Mouse (Mus musculus) liver, adult 2 months (tissue): Measurements from ENCODE around the gene Stag1. TPM values are rescaled to one million over a fixed set of nuclear protein-coding genes. Genes with fewer than 3 reads are reported as not detected.

Experiments
- DNase-seq: peaks from one replicate; pipeline ENCODE4 v3.0.0-alpha.2; 2011; ENCODE audit warnings: low read depth, low spot score; ENCODE audit errors: extremely low read depth
- H3K27ac ChIP-seq: fragments of 200-500 bp; replicated peaks from 2 replicates; pipeline ENCODE4 v1.5.1; 2012; ENCODE audit warnings: low read depth, mild to moderate bottlenecking, control low read depth, inconsistent platforms, low read length; ENCODE audit not compliant: insufficient read depth
- H3K27me3 ChIP-seq: fragments of 200-500 bp; 2 replicates; pipeline ENCODE4 v1.6.1; 2012; ENCODE audit warnings: mild to moderate bottlenecking, moderate library complexity, low read length, inconsistent platforms; ENCODE audit not compliant: control insufficient read depth, insufficient read depth
- H3K36me3 ChIP-seq: fragments of 200-500 bp; 2 replicates; pipeline ENCODE4 v1.6.1; 2012; ENCODE audit warnings: low read length, inconsistent platforms; ENCODE audit not compliant: control insufficient read depth, insufficient read depth
- H3K4me1 ChIP-seq: fragments of 200-500 bp; 2 replicates; pipeline ENCODE4 v1.6.1; 2011; ENCODE audit warnings: low read length; ENCODE audit not compliant: control insufficient read depth, insufficient read depth
- H3K4me3 ChIP-seq: fragments of 200-500 bp; 2 replicates; pipeline ENCODE4 v1.5.1; 2011; ENCODE audit warnings: low read depth, mild to moderate bottlenecking, control low read depth, low read length, moderate library complexity; ENCODE audit not compliant: insufficient read depth
- H3K79me2 ChIP-seq: fragments of 200-500 bp; 2 replicates; pipeline ENCODE4 v1.6.1; 2012; ENCODE audit warnings: inconsistent platforms, mild to moderate bottlenecking, low read length, moderate library complexity; ENCODE audit not compliant: control insufficient read depth, insufficient read depth
- H3K9ac ChIP-seq: fragments of 200-500 bp; 2 replicates; pipeline ENCODE4 v1.6.1; 2012; ENCODE audit warnings: low read depth, mild to moderate bottlenecking, control low read depth, inconsistent platforms, low read length
- CTCF ChIP-seq: fragments of 200-500 bp; IDR thresholded peaks from 2 replicates; pipeline ENCODE4 v1.5.1; 2011; ENCODE audit warnings: low read depth, low read length, control low read depth
- POLR2A ChIP-seq: fragments of 200-500 bp; IDR thresholded peaks from 2 replicates; pipeline ENCODE4 v1.6.1; 2011; ENCODE audit warnings: low read length, control low read depth; ENCODE audit not compliant: insufficient read depth; ENCODE audit errors: extremely low read depth
- WGBS: fragments of 180-500 bp; shearing (Covaris S2); methylation state at CpG from one replicate; pipeline ENCODE4 v1.1.7; 2018; 5-methylcytosine and 5-hydroxymethylcytosine counted together
- polyA plus RNA-seq: library from polyadenylated mRNA; depleted of rRNA; stranded (reverse); fragments of >200 nt; gene quantifications from 2 replicates; pipeline ENCODE4 v1.2.3, GENCODE M21; 2012
- total RNA-seq: library from RNA; depleted of rRNA; stranded (reverse); fragments of >200 nt; gene quantifications from 2 replicates; pipeline ENCODE4 v1.2.3, GENCODE M21; 2014

Gene Stag1
- total and polyA plus RNA-seq, 2 experiments, result 1.4 to 23.0 TPM

- no peaks in the 10 kb centered on the region for H3K27me3 ChIP-seq
- WGBS, result 88% methylated on average over 4 of the region's 4 CpGs
- TF ChIP-seq CTCF (no peak), POLR2A (no peak)
- DNase-seq, result peak; percentile 30
- no peak overlapping the region for H3K27ac ChIP-seq
- no peaks in the 10 kb centered on the region for H3K79me2 ChIP-seq
- H3K36me3 ChIP-seq, result no peaks in the 10 kb centered on the region; the same call in none of the 2 replicates
- H3K9ac ChIP-seq, result no peak overlapping the region
- no peaks in the 10 kb centered on the region for H3K4me1 ChIP-seq
- no peak overlapping the region for H3K4me3 ChIP-seq
Observed at GRCm38 (mm10) chr9:100865984-100866383, 268.4 kb downstream of the Stag1 start.

- H3K4me1 ChIP-seq, result no peaks in the 10 kb centered on the region
- H3K27me3 ChIP-seq, result no peaks in the 10 kb centered on the region
- peak; percentile 29 for DNase-seq
- H3K36me3 ChIP-seq, result no peaks in the 10 kb centered on the region; the same call in none of the 2 replicates
- no peak overlapping the region for H3K27ac ChIP-seq
- TF ChIP-seq POLR2A, result no peak
- TF ChIP-seq CTCF, result no peak
- H3K79me2 ChIP-seq, result no peaks in the 10 kb centered on the region
- no peak overlapping the region for H3K4me3 ChIP-seq
- H3K9ac ChIP-seq, result no peak overlapping the region
Observed at GRCm38 (mm10) chr9:100869635-100870034, 272.0 kb downstream of the Stag1 start.

- 97% methylated on average over 1 of the region's 1 CpGs for WGBS
Observed at GRCm38 (mm10) chr9:100896111-100896510, 298.5 kb downstream of the Stag1 start.

GRCm38 (mm10) chr9:100898042-100898441 lies 300.4 kb downstream of the Stag1 start:
- H3K36me3 ChIP-seq, result no peaks in the 10 kb centered on the region; the same call in none of the 2 replicates
- H3K4me3 ChIP-seq, result no peak overlapping the region
- DNase-seq, result no peak
- H3K9ac ChIP-seq, result no peak overlapping the region
- 90% methylated on average over 4 of the region's 4 CpGs for WGBS
- H3K27ac ChIP-seq, result no peak overlapping the region
- H3K27me3 ChIP-seq, result no peaks in the 10 kb centered on the region
- TF ChIP-seq CTCF (no peak), POLR2A (no peak)
- no peaks in the 10 kb centered on the region for H3K4me1 ChIP-seq
- no peaks in the 10 kb centered on the region for H3K79me2 ChIP-seq

More at GRCm38 (mm10) chr9:100896111-100896510, 298.5 kb downstream of the Stag1 start:
- H3K36me3 ChIP-seq, result no peaks in the 10 kb centered on the region; the same call in 1 of the 2 replicates
- H3K9ac ChIP-seq, result no peak overlapping the region
- DNase-seq, result no peak
- TF ChIP-seq CTCF (no peak), POLR2A (no peak)
- no peaks in the 10 kb centered on the region for H3K79me2 ChIP-seq
- no peak overlapping the region for H3K27ac ChIP-seq
- H3K4me3 ChIP-seq, result no peak overlapping the region
- H3K4me1 ChIP-seq, result no peaks in the 10 kb centered on the region
- no peaks in the 10 kb centered on the region for H3K27me3 ChIP-seq

GRCm38 (mm10) chr9:100910352-100910751 lies 312.8 kb downstream of the Stag1 start:
- H3K27ac ChIP-seq, result no peak overlapping the region
- peak; percentile 35 for DNase-seq
- peaks cover 5% of the 10 kb centered on the region for H3K36me3 ChIP-seq
- no peak overlapping the region for H3K9ac ChIP-seq
- H3K4me3 ChIP-seq, result no peak overlapping the region
- H3K79me2 ChIP-seq, result no peaks in the 10 kb centered on the region
- no peaks in the 10 kb centered on the region for H3K4me1 ChIP-seq
- no peaks in the 10 kb centered on the region for H3K27me3 ChIP-seq
- no peak for TF ChIP-seq POLR2A
- TF ChIP-seq CTCF, result peak; percentile 20; the same call in 1 of the 2 replicates

GRCm38 (mm10) chr9:100917111-100917510 lies 319.5 kb downstream of the Stag1 start:
- WGBS, result 55% methylated on average over 2 of the region's 2 CpGs
- Histone ChIP-seq H3K36me3 (no peaks in the 10 kb centered on the region), H3K27me3 (no peaks in the 10 kb centered on the region), H3K4me3 (no peak overlapping the region), H3K4me1 (no peaks in the 10 kb centered on the region), H3K9ac (no peak overlapping the region), H3K27ac (no peak overlapping the region), H3K79me2 (no peaks in the 10 kb centered on the region)
- TF ChIP-seq POLR2A (no peak), CTCF (peak; percentile 33; the same call in 1 of the 2 replicates)
- peak; percentile 62 for DNase-seq
